Mouse (Mus musculus): ENCODE data around the gene Ndufb4.
"Not testable (repeated sequence)": the region's sequence is repeated elsewhere in the genome, so short reads cannot be mapped to it uniquely, and the experiment has no call there.

The Ndufb4 gene

GRCm38 (mm10) chr16:37680216-37680615 lies 26.0 kb upstream of the Ndufb4 start:
- no peak for DNase-seq (ENCODE audit: extremely low read depth, low read depth)

- no peak for DNase-seq (ENCODE audit: extremely low read depth, low read depth)
Measured at GRCm38 (mm10) chr16:37677586-37677985, 23.3 kb upstream of the Ndufb4 start.

GRCm38 (mm10) chr16:37676677-37677072 lies 22.4 kb upstream of the Ndufb4 start:
- no peak for DNase-seq (ENCODE audit: extremely low read depth, low read depth)

GRCm38 (mm10) chr16:37676024-37676676 lies 21.9 kb upstream of the Ndufb4 start:
- no peak for DNase-seq (ENCODE audit: extremely low read depth, low read depth)

GRCm38 (mm10) chr16:37675326-37675725 lies 21.1 kb upstream of the Ndufb4 start:
- no peak for DNase-seq (ENCODE audit: extremely low read depth, low read depth)

GRCm38 (mm10) chr16:37670666-37671283 lies 16.5 kb upstream of the Ndufb4 start:
- DNase-seq (ENCODE audit: extremely low read depth, low read depth), result no peak

- DNase-seq (ENCODE audit: extremely low read depth, low read depth), result no peak
Measured at GRCm38 (mm10) chr16:37665394-37665935, 11.2 kb upstream of the Ndufb4 start.

- DNase-seq (ENCODE audit: extremely low read depth, low read depth), result no peak
Measured at GRCm38 (mm10) chr16:37663643-37664459, 9.6 kb upstream of the Ndufb4 start.

GRCm38 (mm10) chr16:37656796-37657195 lies 2.5 kb upstream of the Ndufb4 start:
- no peak for DNase-seq (ENCODE audit: extremely low read depth, low read depth)

- no peak for DNase-seq (ENCODE audit: extremely low read depth, low read depth)
Measured at GRCm38 (mm10) chr16:37655756-37656347, 1.6 kb upstream of the Ndufb4 start.

GRCm38 (mm10) chr16:37654831-37655455 lies 690 bp upstream of the Ndufb4 start:
- no peak for DNase-seq (ENCODE audit: extremely low read depth, low read depth)

GRCm38 (mm10) chr16:37653058-37653457 lies 1.2 kb downstream of the Ndufb4 start:
- no peak for DNase-seq (ENCODE audit: extremely low read depth, low read depth)

GRCm38 (mm10) chr16:37652654-37653053 lies 1.6 kb downstream of the Ndufb4 start:
- no peak for DNase-seq (ENCODE audit: extremely low read depth, low read depth)

GRCm38 (mm10) chr16:37651467-37651866 lies 2.8 kb downstream of the Ndufb4 start:
- DNase-seq (ENCODE audit: extremely low read depth, low read depth), result no peak

- no peak for DNase-seq (ENCODE audit: extremely low read depth, low read depth)
Measured at GRCm38 (mm10) chr16:37649068-37649467, 5.2 kb downstream of the Ndufb4 start.

GRCm38 (mm10) chr16:37647936-37648335 lies 6.3 kb downstream of the Ndufb4 start:
- DNase-seq (ENCODE audit: extremely low read depth, low read depth), result no peak

- DNase-seq (ENCODE audit: extremely low read depth, low read depth), result no peak
Measured at GRCm38 (mm10) chr16:37647067-37647466, 7.2 kb downstream of the Ndufb4 start.

GRCm38 (mm10) chr16:37645799-37646198 lies 8.5 kb downstream of the Ndufb4 start:
- no peak for DNase-seq (ENCODE audit: extremely low read depth, low read depth)

- DNase-seq (ENCODE audit: extremely low read depth, low read depth), result no peak
Measured at GRCm38 (mm10) chr16:37645211-37645610, 9.0 kb downstream of the Ndufb4 start.

GRCm38 (mm10) chr16:37644486-37644885 lies 9.8 kb downstream of the Ndufb4 start:
- no peak for DNase-seq (ENCODE audit: extremely low read depth, low read depth)

- not testable (repeated sequence) for DNase-seq (ENCODE audit: extremely low read depth, low read depth)
Measured at GRCm38 (mm10) chr16:37640522-37640921, 13.7 kb downstream of the Ndufb4 start.

Data from MEL-GATA-1-ER (cell line).